Mouse (Mus musculus) heart, adult 2 months (tissue): ENCODE data around the gene Ier2.
A peak's percentile ranks its signal among the peaks of the same experiment; 100 is the strongest.

Experiments used
- CTCF ChIP-seq: fragments of 200-600 bp; IDR thresholded peaks from 2 replicates; pipeline ENCODE4 v1.8.1; 2022; ENCODE audit warnings: antibody characterized with exemption, mild to moderate bottlenecking, moderate library complexity
- EP300 ChIP-seq: fragments of 200-500 bp; IDR thresholded peaks from 2 replicates; pipeline ENCODE4 v1.6.1; 2011; ENCODE audit warnings: low read depth, low read length, control low read depth; ENCODE audit not compliant: insufficient read depth

DNA sequence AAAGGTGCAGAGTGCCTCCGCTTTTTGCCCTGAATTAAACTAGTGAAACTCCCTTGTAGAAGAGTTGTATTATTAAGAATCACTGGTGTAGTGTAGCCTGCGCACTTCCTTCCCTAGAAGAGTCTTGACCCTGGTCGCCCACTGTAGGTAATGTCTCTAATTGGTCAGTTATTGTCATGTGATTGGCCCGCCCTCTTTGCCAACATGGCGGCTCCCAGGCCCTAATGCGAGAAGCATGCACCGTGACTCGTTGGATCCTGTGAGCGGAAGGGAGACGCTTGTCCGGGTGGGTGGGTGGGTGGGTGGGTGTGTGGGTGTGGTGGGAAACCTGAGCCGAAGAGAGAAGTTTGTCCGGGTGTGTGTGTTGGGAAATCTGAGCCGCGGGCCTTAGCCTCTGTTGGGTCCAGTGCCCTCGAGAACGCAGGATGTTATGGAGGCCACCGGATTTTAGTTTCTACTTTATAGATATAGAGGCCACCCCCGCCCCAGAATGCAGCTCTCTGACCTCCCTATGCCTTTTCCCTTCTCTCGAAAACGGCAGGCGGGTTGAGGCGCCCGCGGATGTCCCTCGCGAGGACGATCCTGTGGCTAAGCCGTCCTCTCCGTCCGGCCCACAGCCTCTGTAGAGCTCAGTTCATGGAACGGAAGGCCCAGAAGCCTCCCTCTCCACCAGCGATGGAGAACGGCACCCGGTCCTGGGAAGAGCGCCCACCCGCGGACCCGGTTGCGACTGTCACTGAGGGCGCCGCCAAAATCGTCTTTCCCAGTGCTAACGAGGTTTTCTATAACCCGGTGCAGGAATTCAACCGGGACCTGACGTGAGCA lies 26.7 kb upstream of the Ier2 start:
- no peak for TF ChIP-seq CTCF
- TF ChIP-seq EP300, result peak; percentile 53; the same call in 1 of the 2 replicates
